Mouse (Mus musculus): ENCODE results near the gene Hacl1. TPM values are rescaled to one million over a fixed set of nuclear protein-coding genes. Genes with fewer than 3 reads are reported as not detected.

Gene Hacl1
- polyA plus RNA-seq (2012; rRNA removed), result 6.5 and 7.2 TPM in 2 replicates

GRCm38 (mm10) chr14:31640890-31641505 lies at the start of gene Hacl1, which contains the start of gene Btd:
Hacl1 (minus strand) TSS chr14:31641286.
Btd (plus strand) TSS chr14:31641028.

GRCm38 (mm10) chr14:31640346-31640889 lies 668 bp downstream of the Hacl1 start, which contains the start of gene Gm49387:
Gm49387 (minus strand) TSS chr14:31640878.

GRCm38 (mm10) chr14:31591243-31591642 lies 49.8 kb downstream of the Hacl1 start, which contains the start of gene Colq:
Colq (minus strand) TSS chr14:31591343.

Other genes with a start within 250 kb of the Hacl1 start
- 15.1 and 16.3 TPM in 2 replicates for gene Sh3bp5, start 205.2 kb downstream of the Hacl1 start, polyA plus RNA-seq (2012; rRNA removed)
- 21.1 and 24.9 TPM in 2 replicates for gene Eaf1, start 146.9 kb downstream of the Hacl1 start, polyA plus RNA-seq (2012; rRNA removed)
- gene Mettl6, start 146.2 kb downstream of the Hacl1 start, polyA plus RNA-seq (2012; rRNA removed), result 9.8 and 10.8 TPM in 2 replicates
- 0.06 and 0.09 TPM in 2 replicates for gene Colq, start 49.9 kb downstream of the Hacl1 start, polyA plus RNA-seq (2012; rRNA removed)
- gene Gm49387, start 408 bp downstream of the Hacl1 start, polyA plus RNA-seq (2012; rRNA removed), result not detected in 2 replicates
- gene Btd, start 258 bp downstream of the Hacl1 start, polyA plus RNA-seq (2012; rRNA removed), result 7.8 and 8.0 TPM in 2 replicates
- 4.9 and 5.9 TPM in 2 replicates for gene Ankrd28, start 189.4 kb upstream of the Hacl1 start, polyA plus RNA-seq (2012; rRNA removed)

Data from liver, embryonic 14 days (tissue).